Mouse (Mus musculus): Measurements from ENCODE around the gene Madcam1.

Gene Madcam1

GRCm38 (mm10) chr10:79709307-79709706, 44.9 kb downstream of the Madcam1 start:
- no peak for DNase-seq (ENCODE audit: low spot score in 2 of 2)

- peak in 1 of 2 experiments; percentile 26 for DNase-seq (ENCODE audit: low spot score in 2 of 2)
Measured at GRCm38 (mm10) chr10:79712029-79712428, 47.7 kb downstream of the Madcam1 start.

GRCm38 (mm10) chr10:79712499-79713126, 48.3 kb downstream of the Madcam1 start:
- peak; percentile 65 to 77 for DNase-seq (ENCODE audit: low spot score in 2 of 2)

- DNase-seq (ENCODE audit: low spot score in 2 of 2) = no peak
Measured at GRCm38 (mm10) chr10:79713163-79713562, 48.8 kb downstream of the Madcam1 start.

GRCm38 (mm10) chr10:79714996-79715395, 50.6 kb downstream of the Madcam1 start:
- DNase-seq (ENCODE audit: low spot score in 2 of 2) = no peak

GRCm38 (mm10) chr10:79716254-79716987, 52.1 kb downstream of the Madcam1 start, which contains the start of gene Hcn2:
Gene Hcn2, plus strand, starts transcription at chr10:79716634.
- no peak for DNase-seq (ENCODE audit: low spot score in 2 of 2)

GRCm38 (mm10) chr10:79716988-79717355, 52.6 kb downstream of the Madcam1 start:
- DNase-seq (ENCODE audit: low spot score in 2 of 2) = no peak

- peak in 1 of 2 experiments; percentile 34 for DNase-seq (ENCODE audit: low spot score in 2 of 2)
Measured at GRCm38 (mm10) chr10:79717640-79718357, 53.4 kb downstream of the Madcam1 start.
